Mouse (Mus musculus): ENCODE results near the gene Pctp. TPM values are rescaled to one million over a fixed set of nuclear protein-coding genes. Genes with fewer than 3 reads are reported as not detected.

Pctp gene
- polyA plus RNA-seq, 1 experiment = 0.84 TPM

- Histone ChIP-seq H3ac (ENCODE audit: control insufficient read depth, insufficient read length, low read depth) (no peak overlapping the region), H3K36me3 (ENCODE audit: control insufficient read depth, insufficient read depth) (no peaks in the 10 kb centered on the region), H3K27me3 (ENCODE audit: control insufficient read depth, insufficient read depth, insufficient read length) (no peaks in the 10 kb centered on the region), H3K79me2 (ENCODE audit: control insufficient read depth, insufficient read depth) (no peaks in the 10 kb centered on the region), H3K79me3 (ENCODE audit: low read depth) (no peaks in the 10 kb centered on the region), H3K4me3 (ENCODE audit: insufficient read depth, poor library complexity, severe bottlenecking) (no peak overlapping the region)
- TF ChIP-seq FOSL1 (IDR thresholded peaks at IDR 0.05; ENCODE audit: insufficient read depth, low read length, poor library complexity, severe bottlenecking) (no peak), MYOG (IDR thresholded peaks at IDR 0.05; ENCODE audit: control insufficient read depth, extremely low read depth, insufficient read length) (no peak), CTCF (IDR thresholded peaks at IDR 0.05; ENCODE audit: control insufficient read depth, insufficient read depth, insufficient read length) (no peak), MAX (IDR thresholded peaks at IDR 0.05) (no peak), USF1 (IDR thresholded peaks at IDR 0.05; ENCODE audit: low read depth) (no peak), CEBPB (IDR thresholded peaks at IDR 0.05; ENCODE audit: low read depth) (no peak), MYOD1 (IDR thresholded peaks at IDR 0.05; ENCODE audit: control insufficient read depth, insufficient read length, low read depth) (no peak)
These were observed 23.5 kb upstream of the Pctp start for GRCm38 (mm10) chr11:90025891-90026801.

DNA sequence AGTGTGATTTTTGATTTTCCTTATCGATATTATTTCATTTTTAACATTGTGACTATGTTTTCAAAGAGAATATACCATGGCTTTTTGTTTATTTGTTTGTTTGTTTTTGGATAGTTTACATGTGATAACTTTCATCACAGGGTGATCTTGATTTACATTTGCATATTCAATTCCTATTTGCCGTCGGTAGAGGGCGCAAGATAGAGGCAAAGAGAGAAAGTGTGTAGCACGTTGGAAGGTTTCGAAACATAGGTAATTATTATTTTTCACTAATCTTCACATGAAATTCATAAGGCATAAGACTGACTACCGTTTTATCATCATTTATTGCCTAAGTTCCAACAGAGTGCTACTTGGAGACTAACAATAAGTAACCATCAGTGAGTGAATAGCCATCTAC is 16.5 kb upstream of the Pctp start:
- Histone ChIP-seq H3ac (ENCODE audit: control insufficient read depth, insufficient read length, low read depth) (no peak overlapping the region), H3K79me2 (ENCODE audit: control insufficient read depth, insufficient read depth) (no peaks in the 10 kb centered on the region), H3K36me3 (ENCODE audit: control insufficient read depth, insufficient read depth) (no peaks in the 10 kb centered on the region), H3K79me3 (ENCODE audit: low read depth) (no peaks in the 10 kb centered on the region), H3K27me3 (ENCODE audit: control insufficient read depth, insufficient read depth, insufficient read length) (no peaks in the 10 kb centered on the region), H3K4me3 (ENCODE audit: insufficient read depth, poor library complexity, severe bottlenecking) (no peak overlapping the region)
- TF ChIP-seq USF1 (IDR thresholded peaks at IDR 0.05; ENCODE audit: low read depth) = no peak
- no peak for TF ChIP-seq CEBPB (IDR thresholded peaks at IDR 0.05; ENCODE audit: low read depth)
- TF ChIP-seq MYOD1 (IDR thresholded peaks at IDR 0.05; ENCODE audit: control insufficient read depth, insufficient read length, low read depth) = no peak
- no peak for TF ChIP-seq MYOG (IDR thresholded peaks at IDR 0.05; ENCODE audit: control insufficient read depth, extremely low read depth, insufficient read length)
- TF ChIP-seq FOSL1 (IDR thresholded peaks at IDR 0.05; ENCODE audit: insufficient read depth, low read length, poor library complexity, severe bottlenecking) = no peak
- TF ChIP-seq MAX (IDR thresholded peaks at IDR 0.05) = no peak
- TF ChIP-seq CTCF (IDR thresholded peaks at IDR 0.05; ENCODE audit: control insufficient read depth, insufficient read depth, insufficient read length) = no peak

GRCm38 (mm10) chr11:90015281-90015680 is 12.6 kb upstream of the Pctp start:
- no peak overlapping the region for H3K4me3 ChIP-seq (ENCODE audit: insufficient read depth, poor library complexity, severe bottlenecking)
- H3ac ChIP-seq (ENCODE audit: control insufficient read depth, insufficient read length, low read depth) = no peak overlapping the region
- no peaks in the 10 kb centered on the region for H3K36me3 ChIP-seq (ENCODE audit: control insufficient read depth, insufficient read depth)
- no peaks in the 10 kb centered on the region for H3K79me3 ChIP-seq (ENCODE audit: low read depth)
- TF ChIP-seq MAX (IDR thresholded peaks at IDR 0.05) (no peak), USF1 (IDR thresholded peaks at IDR 0.05; ENCODE audit: low read depth) (no peak), MYOG (IDR thresholded peaks at IDR 0.05; ENCODE audit: control insufficient read depth, extremely low read depth, insufficient read length) (no peak), CEBPB (IDR thresholded peaks at IDR 0.05; ENCODE audit: low read depth) (no peak), CTCF (IDR thresholded peaks at IDR 0.05; ENCODE audit: control insufficient read depth, insufficient read depth, insufficient read length) (no peak), MYOD1 (IDR thresholded peaks at IDR 0.05; ENCODE audit: control insufficient read depth, insufficient read length, low read depth) (no peak), FOSL1 (IDR thresholded peaks at IDR 0.05; ENCODE audit: insufficient read depth, low read length, poor library complexity, severe bottlenecking) (no peak)
- no peaks in the 10 kb centered on the region for H3K79me2 ChIP-seq (ENCODE audit: control insufficient read depth, insufficient read depth)
- no peaks in the 10 kb centered on the region for H3K27me3 ChIP-seq (ENCODE audit: control insufficient read depth, insufficient read depth, insufficient read length)

- no peaks in the 10 kb centered on the region for H3K36me3 ChIP-seq (ENCODE audit: control insufficient read depth, insufficient read depth)
- H3ac ChIP-seq (ENCODE audit: control insufficient read depth, insufficient read length, low read depth) = no peak overlapping the region
- H3K79me3 ChIP-seq (ENCODE audit: low read depth) = no peaks in the 10 kb centered on the region
- TF ChIP-seq MYOD1 (IDR thresholded peaks at IDR 0.05; ENCODE audit: control insufficient read depth, insufficient read length, low read depth) (no peak), FOSL1 (IDR thresholded peaks at IDR 0.05; ENCODE audit: insufficient read depth, low read length, poor library complexity, severe bottlenecking) (no peak)
- no peak overlapping the region for H3K4me3 ChIP-seq (ENCODE audit: insufficient read depth, poor library complexity, severe bottlenecking)
- no peaks in the 10 kb centered on the region for H3K27me3 ChIP-seq (ENCODE audit: control insufficient read depth, insufficient read depth, insufficient read length)
- H3K79me2 ChIP-seq (ENCODE audit: control insufficient read depth, insufficient read depth) = no peaks in the 10 kb centered on the region
These were observed 11.0 kb upstream of the Pctp start for GRCm38 (mm10) chr11:90013657-90014056.

DNA sequence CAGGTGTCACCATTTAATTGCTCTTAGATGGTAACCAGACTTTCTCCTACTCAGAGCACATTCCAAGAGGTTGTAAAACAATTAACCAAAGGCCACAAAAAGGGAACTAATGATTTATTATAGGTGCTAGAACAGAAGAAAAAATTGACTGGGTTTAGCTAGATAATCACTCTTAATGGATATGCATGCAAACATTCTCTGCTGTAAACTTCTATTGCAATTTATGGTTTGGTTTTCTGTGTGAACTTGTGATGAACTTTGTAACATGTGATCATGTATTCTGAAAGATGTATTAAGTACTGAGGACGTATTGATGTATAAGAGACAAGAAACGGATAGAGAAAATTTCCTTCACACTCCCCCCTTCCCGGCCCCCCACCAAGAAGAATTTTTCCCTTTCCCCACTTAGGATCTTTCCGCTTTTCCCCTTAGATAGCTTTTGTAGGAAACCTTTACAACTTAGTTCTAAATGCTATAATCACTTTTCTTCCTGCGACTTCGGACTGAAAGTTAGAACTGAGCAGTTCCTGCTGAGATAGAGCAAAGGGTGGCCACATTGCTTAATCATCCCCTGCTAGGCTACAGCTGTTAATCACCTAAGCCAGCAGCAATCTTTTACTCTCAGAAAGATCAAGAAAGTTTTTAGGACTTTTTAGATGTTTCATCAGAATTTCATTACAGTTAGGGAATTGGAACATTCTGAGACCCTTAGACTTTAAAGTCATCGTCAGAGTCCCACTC is 5.3 kb upstream of the Pctp start:
- H3ac ChIP-seq (ENCODE audit: control insufficient read depth, insufficient read length, low read depth) = no peak overlapping the region
- no peak overlapping the region for H3K4me3 ChIP-seq (ENCODE audit: insufficient read depth, poor library complexity, severe bottlenecking)
- no peaks in the 10 kb centered on the region for H3K27me3 ChIP-seq (ENCODE audit: control insufficient read depth, insufficient read depth, insufficient read length)
- H3K36me3 ChIP-seq (ENCODE audit: control insufficient read depth, insufficient read depth) = no peaks in the 10 kb centered on the region
- H3K79me3 ChIP-seq (ENCODE audit: low read depth) = no peaks in the 10 kb centered on the region
- H3K79me2 ChIP-seq (ENCODE audit: control insufficient read depth, insufficient read depth) = no peaks in the 10 kb centered on the region
- TF ChIP-seq USF1 (IDR thresholded peaks at IDR 0.05; ENCODE audit: low read depth) = no peak
- TF ChIP-seq MYOG (IDR thresholded peaks at IDR 0.05; ENCODE audit: control insufficient read depth, extremely low read depth, insufficient read length) = no peak
- no peak for TF ChIP-seq CTCF (IDR thresholded peaks at IDR 0.05; ENCODE audit: control insufficient read depth, insufficient read depth, insufficient read length)
- no peak for TF ChIP-seq MAX (IDR thresholded peaks at IDR 0.05)
- TF ChIP-seq MYOD1 (IDR thresholded peaks at IDR 0.05; ENCODE audit: control insufficient read depth, insufficient read length, low read depth) = no peak
- no peak for TF ChIP-seq CEBPB (IDR thresholded peaks at IDR 0.05; ENCODE audit: low read depth)
- no peak for TF ChIP-seq FOSL1 (IDR thresholded peaks at IDR 0.05; ENCODE audit: insufficient read depth, low read length, poor library complexity, severe bottlenecking)
